Mouse (Mus musculus) ovary, postnatal 10 days (tissue): ENCODE measurements around the gene Gbx2.

Experiments
- DNase-seq: peaks from one replicate; pipeline ENCODE4 v3.0.0; 2022; ENCODE audit warnings: low spot score

Gene Gbx2

DNA sequence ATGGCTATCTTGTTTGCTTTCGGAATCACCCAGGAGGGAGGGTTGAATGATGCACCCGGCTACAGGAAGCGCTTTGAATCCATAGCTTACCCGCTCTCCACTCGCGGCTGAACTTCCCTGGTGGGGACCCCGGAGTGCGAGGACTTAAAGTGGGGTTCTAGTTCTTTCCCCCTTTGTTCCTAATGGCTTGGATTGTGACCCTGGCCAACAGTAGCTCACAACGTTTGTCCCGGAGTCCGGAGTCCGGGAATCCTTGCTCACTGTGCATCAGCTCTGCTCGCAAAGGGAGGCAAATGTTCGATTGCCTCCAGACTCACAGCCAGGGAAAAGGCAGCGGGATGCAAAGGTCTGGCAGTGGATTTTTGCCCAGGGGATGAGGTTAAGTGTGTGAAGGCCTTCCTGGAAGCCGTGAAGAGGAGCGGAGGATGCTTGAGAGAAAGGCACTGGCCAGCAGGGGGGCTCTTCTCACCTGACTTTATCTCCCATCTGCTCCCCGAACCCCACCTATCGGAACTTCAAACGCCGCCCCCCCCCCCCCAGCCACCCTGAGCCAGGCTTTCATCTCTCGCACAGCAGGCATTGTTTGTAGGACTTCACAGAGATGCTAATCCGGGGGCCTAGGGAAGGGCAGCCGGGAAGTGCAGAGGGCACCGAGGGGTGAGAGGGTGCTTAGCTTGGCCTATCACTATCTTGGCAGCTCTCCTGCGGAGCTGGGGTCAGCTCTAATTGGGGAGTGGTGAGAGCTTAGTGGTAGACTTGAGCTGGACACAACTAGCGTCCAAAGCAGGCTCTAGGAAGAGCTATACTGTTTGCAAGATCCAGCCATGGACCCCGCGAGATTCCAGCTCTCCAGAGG, 4.7 kb upstream of the Gbx2 start:
- DNase-seq, result no peak

DNA sequence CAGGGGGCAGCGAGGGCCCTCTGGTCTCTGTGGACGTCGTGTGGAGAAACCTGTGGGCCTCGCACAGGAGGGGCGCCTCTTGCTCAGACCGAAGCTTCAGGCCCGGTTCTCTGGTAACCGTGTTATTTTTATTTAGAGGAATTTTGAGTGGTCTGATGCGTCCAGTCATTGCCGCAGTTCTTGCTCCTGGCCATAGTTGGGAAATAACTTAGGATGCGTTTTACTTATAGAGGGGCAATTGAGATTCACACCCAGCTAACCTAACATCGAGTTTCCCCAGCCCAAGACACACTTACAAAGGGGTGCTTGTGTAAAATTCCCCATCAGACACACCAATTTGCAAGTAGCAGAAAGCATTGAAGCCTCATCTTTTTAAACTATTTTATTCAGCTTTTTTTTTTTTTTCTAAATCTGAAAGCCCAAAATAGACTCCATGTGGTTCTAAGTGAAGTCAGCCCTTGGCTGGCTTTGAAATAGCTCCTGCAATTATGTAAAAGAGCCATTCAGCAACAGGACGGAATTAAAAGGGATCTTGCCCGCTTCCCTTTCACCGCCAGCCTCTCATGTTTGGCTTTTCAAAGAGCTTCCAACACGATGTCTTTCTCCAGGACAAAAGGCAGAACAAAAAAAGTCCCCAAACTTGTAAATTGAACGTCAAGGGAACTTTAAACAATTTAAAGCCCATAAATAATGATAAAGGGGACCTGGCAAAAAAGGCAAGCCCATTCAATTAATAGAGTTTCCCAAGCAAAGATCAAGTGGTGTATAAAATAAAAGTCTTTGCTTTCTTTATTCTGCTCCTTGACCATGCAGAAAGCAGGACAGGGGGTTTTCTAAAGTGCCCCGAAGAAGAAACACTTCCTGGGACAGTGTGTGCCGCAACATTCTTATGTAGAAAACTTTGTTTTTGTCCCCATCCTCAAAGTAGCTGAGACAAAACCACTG, 3.6 kb upstream of the Gbx2 start:
- no peak for DNase-seq

DNA sequence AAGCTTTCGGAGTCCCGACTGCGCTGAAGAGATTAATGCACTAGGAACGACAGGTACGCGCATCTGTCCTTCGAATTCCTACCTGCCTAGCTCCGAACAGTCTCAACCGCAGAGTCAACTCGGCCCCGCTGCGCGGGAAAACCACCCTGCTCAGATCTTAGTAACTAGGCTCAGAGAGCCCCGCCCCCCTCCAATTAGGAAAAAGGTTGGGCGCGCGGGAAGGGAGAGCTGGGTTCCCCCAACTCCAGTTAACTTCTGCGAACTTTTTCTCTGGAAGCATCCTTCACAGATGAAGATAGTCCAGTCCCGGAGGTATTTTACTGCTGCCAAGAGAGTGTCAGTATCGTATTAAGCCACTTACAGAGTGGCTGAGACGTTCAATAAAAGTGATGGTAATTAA, 2.8 kb upstream of the Gbx2 start:
- no peak for DNase-seq

DNA sequence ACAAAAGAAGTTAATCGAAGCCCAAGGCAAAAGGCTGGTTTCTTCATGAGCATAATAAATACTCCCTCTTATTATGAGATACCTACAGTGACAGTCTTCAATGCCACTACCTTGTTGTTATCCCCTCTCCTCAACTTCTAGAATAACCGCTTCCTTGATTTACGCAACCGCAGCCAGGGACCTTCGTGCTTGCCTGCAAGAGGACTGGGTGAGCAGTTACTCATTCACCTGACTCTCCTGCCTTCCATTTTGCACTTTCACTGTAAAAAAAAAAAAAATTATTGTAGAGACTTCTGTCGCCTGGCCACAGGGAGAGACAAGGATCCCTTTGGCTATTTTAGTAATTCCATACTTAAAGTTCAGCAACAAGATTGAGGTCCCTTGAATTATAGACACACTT, 2.0 kb upstream of the Gbx2 start:
- no peak for DNase-seq

DNA sequence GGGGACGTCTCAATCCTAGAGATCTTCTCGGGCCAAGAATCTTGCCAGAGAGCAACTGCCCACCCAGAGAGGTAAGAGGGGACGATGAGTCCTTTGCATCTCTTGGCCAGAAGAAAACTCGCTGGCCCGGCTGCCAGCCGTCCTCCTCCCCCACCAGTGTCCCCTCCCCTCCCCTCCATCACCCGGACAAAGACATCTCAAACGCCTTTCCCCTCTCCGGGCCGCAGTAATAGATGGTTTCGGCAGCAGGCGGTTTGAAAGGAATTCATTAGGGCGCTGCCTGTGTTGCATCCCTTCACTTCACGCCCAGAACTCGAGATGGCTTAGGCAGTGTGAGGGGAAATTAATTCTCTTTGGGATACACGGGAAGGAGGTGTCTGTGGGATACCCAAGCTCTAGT, 1.6 kb upstream of the Gbx2 start:
- DNase-seq, result no peak

DNA sequence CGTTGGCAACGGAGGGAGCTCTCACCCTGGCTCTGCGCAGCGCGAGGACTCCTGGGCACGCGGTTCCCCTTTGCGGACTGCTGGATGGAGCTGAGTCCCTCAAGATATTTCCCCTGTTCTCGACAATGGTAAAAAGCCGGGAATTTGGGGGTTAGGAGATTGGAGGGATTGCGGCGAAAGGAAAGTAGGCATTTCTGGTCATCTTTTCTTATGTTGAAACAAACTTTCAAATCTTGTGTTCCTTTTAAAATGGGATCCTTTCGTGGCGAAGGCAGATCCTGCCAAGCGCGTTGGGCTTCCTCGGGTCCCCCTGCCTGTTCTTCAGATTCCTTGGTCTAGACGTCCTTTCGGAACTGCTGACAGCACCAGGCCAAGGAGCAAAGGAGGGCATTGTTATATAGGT, 1.0 kb upstream of the Gbx2 start:
- DNase-seq, result no peak

DNA sequence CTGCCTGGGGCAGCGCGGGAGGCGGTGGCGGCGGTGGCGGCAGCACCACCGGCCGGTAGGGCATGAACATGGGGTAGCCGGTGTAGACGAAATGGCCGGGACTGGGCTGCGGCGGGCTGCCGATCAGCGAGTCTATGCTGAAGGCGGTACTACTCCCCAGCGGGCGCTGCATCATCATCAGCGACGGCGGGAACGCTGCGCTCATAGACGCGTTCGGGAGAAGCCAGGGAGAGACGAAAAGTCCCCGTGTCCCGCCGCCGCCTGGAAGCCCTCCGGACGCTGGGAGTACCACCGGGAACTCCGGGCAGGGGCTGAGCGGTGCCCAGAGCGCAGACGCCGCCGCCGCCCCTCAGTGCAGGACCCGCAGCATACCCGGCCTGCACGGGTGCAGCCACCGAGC, 428 bp downstream of the Gbx2 start:
- DNase-seq, result no peak

DNA sequence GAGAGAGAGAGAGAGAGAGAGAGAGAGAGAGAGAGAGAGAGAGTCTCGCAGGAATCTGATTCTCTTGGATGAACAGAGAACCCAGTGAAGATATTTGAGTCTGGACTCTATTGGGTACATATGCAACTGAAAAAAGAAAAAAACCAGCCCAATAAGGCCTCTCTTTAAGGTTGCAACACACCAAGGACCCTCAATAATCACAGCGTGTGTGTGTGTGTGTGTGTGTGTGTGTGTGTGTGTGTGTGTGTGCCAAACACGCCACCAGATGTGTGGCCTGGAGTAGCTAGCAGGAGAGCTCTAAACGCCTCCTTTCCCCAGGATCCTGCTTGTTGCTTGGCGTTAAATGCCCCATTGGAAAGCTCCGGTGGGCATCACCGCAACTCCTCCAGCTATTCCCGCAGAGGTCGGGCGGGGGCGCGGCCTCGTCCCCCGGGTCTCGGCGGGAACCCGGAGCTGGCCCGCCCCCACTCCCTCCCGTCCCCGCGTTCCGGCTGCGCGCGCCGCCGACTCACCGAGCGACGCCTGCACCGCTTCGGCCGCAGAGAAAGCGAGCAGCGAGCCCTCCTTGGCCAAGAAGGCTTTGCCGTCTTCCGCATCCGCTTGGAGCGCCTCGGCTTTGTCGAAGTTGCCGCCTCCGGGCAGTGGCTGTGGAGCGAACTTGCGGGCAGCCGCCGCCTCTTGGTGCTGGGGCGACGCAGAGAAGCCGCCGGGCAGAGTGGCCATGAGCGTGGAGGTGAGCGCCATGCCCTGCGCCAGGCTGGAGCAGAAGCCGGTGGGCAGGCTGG, 1.1 kb downstream of the Gbx2 start:
- DNase-seq, result no peak

DNA sequence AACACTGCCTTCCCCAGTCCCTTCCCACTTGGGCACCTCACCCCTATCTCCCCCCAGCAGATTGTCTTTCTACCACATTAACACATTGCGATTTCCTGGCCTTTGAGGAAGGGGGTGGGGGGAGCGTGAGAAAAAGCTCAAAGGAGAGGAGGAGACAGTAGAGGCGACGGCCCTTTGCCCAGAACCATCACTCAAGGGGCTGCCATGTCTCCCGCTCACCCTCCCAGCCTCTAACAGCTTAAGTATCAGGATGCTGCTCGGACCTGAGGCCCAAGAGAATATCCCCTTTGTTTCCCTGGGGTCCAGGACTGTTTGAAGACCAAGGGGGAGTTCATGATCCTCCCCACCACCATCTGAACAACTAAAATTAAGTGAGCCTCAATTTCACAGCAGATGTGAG, 1.8 kb downstream of the Gbx2 start:
- no peak for DNase-seq

DNA sequence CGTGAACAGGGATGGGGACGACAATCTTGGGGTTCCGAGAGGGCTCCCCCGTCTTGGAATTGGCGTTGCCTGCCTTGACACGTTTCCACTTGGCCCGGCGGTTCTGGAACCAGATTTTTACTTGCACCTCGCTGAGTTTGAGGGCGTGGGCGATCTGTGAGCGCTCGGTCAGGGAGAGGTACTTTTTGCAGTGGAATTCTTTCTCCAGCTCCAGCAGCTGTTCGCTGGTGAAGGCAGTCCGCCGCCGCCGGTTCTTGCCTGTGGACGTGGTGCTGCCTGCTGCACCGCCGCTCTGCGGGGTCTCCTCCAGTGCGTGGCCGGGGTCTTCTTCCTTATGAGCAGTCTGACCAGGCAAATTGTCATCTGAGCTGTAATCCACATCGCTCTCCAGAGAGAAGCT, 2.3 kb downstream of the Gbx2 start:
- DNase-seq, result no peak

DNA sequence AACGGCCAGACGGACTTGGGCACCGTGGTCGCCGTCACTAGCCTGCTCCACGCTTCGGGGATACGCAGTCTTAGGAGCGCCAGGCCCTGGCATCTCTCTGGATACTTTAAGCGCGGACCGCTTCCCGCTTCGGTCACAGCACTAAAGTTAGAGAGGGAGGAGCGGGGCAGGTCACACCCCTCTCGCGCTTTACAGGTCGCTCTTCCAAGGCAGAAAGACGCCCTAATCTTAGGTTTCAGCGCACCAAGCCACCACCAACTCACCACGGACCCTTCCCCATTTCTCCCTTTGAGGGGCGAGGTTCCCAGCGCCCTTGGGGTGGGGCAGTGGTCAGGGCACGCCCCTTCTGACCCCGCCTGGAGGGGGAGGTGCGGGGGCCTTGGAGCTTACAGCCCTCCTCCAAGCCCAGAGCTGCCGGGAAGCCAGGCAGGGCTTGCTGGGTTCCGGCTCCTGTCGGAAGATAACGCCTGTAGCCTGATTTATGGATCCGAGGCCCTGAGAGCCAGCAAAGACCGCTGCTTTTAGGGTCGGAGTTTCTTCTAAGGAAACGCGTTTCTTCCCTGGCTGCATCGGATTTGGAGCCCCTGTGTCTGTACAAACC, 3.8 kb downstream of the Gbx2 start:
- no peak for DNase-seq

DNA sequence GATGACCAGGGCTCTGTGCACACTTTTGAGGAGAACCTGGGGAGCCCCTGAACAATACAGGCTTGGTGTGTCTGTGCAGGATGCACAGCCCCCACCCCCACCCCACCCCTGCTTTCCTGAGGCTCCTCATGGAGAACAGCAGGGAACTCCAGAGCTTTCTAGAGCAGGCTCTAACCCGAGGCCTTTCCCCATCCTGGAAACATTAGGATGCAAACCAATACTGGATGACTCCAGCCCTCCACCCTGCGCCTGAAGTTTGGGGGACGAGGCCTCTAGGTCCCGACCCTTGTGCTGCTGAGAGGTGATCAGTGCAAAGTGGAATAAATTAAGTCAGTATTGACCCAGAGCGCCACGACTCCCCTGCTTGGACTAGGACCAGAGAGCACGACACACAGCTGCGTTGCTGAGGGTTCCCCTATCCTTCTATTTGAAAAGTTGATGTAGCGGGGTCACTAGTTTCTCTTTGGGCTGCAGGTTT, 4.4 kb downstream of the Gbx2 start:
- DNase-seq, result no peak

DNA sequence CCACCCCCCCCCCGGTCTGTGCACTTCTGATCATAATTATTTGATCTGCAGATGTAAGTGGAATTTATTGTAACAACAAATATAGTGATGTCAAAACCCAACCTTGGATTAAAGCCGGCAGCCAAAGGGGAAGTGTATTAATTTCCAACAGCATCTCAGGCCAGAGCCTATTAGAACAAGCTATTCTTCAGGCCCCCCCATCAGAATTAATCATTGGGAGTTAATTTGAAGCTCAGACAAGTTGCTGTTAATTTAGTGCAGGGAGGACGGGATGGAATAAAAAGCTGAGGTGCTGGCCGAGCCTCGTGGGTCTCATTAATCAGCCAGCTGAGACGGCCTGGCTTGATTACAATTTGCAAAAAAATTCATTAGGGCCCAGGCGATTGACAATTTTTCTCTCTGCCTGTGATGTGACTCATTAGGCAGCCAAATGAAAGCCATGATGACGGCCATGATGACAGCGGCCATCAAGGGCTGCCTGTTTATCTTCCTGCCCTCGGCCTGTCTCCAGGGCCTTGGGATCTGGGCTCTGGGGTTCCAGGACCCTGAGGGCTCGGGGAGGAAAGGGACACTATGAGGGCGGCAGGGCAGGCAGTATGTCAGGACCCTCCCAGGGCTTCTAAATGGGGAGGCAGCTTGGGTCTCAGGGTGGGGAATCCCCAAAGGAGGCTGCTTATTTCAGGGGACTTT, 5.3 kb downstream of the Gbx2 start:
- no peak for DNase-seq

DNA sequence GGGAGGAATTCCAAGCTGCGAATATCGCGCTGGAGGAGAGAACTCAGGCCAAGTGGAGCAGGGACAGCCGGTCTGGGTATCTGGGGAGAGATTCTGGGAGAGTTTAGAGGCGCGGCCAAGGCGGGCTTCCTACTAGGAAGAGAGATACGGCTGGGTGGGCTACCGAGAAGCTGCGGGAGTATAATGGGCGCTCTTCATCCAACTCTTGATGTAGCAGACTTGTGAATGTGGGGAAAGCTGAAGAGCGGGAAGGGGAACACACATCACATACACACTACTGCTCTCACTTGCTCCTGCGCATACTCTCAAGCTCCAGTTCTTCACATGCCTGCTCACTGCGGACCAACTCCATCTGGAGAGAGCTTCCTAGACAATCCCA, 7.3 kb downstream of the Gbx2 start:
- no peak for DNase-seq

DNA sequence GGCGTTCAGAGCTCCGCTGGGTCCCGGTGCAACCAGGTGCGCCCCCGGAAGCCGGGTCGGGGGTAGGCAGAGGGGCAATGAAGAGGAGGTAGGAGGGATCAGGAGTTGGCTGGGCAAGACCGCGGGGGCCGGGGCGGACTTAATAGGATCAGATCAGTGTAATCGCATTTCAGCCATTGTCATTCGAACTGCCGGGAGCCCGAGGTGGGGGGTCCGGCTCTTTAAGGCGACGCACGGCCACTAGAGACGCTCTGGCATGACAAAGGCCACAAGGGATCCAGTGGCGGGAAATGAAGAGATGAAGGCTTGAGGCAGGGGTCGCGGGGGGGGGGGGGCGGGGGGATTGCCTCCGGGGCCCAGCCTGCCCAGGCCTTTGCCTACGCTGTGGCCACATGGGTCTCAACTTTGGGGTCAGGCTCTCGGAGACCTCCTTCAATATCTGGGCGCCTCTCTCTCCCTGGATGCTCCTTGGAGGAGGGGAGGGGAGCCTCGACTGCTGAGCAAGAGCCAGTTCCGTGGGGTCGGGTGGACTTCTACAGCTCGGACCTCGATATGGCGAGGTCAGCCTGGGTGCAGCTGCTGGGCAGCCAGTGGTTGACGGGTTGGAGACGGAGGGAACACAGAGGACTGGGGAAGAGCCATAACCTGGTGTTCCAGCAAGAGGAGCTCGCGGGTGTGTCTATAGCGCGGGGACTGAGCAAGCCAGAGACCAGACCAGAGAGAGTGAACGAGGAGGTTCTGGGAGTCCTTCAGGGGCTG, 7.9 kb downstream of the Gbx2 start:
- DNase-seq, result no peak

DNA sequence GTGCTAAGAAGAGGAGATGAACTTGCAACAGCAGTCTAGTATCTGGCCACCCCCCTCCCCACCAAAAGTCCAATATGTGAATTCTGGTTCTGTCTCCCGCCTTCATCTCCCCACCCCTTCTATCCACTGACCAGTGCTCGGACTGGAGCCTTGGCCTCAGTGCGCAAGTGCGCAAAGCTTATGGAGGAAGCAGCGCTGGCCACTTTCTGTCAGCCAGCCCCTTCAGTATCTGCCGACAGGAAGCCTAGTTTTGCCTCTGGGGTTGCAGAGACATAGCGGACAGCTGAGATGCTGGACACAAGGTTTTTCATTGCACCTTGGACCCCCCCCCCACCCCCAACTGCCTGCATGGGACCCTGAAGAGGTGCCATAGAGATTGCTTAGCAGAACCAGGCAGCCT, 8.7 kb downstream of the Gbx2 start:
- DNase-seq, result no peak

DNA sequence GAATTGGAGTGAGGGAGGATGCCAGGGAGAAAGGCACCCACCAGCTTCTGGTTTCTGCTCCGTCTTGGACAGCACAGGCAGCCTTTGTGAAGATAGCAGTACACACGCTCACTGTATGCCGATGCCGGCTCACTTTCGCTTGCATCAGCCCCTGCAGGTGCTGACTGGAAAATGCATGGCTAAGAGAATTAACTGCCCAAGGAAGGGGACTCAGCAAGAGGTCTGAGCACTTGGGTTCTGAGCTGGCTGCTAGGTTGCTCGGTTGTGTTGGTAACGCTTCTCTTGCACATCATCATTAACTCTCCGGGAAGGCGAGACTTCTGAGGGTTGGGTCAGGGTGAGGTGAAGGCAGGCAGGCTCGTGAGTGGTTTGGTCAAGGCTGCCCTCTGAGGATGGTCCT, 9.2 kb downstream of the Gbx2 start:
- no peak for DNase-seq

DNA sequence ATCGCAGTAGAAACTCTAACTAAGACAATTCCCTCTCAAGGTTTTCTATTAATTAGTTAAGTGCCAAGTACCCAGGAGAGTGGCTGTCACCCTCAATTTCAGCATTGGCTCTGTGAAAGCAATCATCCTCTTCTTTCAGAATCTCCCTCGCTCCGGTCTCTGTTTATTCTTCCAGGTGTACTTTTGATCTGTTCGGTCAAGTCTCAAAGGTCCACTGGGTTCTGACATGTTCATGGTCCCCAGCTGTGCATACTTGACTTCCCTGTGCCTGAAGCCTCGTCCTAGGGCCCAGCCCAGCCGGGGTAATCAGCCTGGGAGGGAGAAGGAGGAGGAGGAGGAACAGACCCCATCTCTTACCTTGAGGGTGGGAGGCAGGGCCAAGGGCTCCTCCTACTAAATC, 11.8 kb downstream of the Gbx2 start:
- no peak for DNase-seq

DNA sequence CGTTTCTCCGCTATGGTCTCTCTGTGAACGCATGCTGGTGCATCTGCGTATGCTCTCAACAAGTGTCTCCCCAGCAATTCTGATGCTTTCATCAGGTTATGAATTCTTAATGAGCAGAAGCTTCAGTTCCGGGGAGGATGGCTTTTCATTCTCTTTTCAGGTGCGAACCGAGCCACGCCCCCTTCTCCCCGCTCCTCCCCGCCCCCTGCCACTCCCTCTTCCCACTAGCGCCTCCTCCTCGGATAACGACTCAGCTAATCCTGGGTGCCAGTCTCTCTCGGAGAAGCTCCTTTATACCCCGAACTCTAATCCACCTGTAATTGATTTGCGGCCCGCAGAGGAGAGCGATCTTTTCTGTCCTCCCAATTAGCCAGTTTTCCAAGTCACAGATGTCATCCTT, 12.9 kb downstream of the Gbx2 start:
- no peak for DNase-seq

DNA sequence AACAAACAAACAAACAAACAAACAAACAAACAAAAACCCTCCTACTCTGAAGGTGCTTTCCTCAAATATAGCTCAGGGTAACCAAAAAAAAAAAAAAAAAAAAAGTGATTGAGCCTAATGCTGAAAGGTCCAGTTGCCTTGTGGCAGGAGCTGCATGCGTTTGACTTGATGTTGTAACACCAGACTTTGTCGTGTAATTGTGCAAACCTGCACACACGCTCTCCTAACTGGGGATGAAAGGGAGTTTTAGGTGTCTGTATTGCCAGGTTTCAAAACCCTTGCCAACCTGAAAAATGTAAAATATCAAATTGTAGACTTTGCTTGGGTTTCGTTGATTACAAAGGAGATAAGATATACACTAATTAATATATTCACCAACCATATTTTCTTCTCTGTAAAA, 17.4 kb downstream of the Gbx2 start:
- DNase-seq, result no peak

DNA sequence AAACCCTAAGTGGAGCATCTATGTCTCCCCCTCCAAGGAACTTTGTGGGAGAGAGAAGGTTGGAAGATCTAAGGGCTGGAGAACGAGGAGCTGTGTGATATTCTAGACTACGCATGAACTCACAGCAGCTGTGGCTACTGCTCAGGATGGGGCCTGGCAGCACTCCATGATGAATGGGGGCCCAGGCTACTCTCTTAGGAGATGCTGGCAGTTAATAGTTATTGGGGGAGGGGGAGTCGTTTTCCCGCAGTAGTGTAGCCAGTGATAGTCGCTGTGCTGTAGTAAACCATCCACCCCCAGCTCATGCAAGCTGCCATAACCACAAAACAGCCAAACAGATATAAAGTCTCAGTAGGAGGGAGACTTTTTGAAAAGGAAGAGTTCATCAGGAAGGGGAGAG, 18.6 kb downstream of the Gbx2 start:
- DNase-seq, result no peak
